Mouse (Mus musculus): ENCODE data around the gene Fam207a. TPM values are rescaled to one million over a fixed set of nuclear protein-coding genes. Genes with fewer than 3 reads are reported as not detected.

Gene Fam207a
- polyA plus RNA-seq, 1 experiment from 2014 or later, result 38.0 TPM

- Histone ChIP-seq H3K9ac (no peak overlapping the region), H3K4me3 (no peak overlapping the region), H3K27me3 (no peaks in the 10 kb centered on the region), H3K36me3 (peaks cover 48% of the 10 kb centered on the region; the same call in 1 of the 2 replicates), H3K4me2 (no peak overlapping the region), H3K4me1 (peaks cover 29% of the 10 kb centered on the region), H3K27ac (peak overlapping the region; percentile 54), H3K9me3 (no peaks in the 10 kb centered on the region)
- peak; percentile 88 for ATAC-seq (ENCODE audit: borderline replicate concordance, extremely low read depth, low FRiP score, low TSS enrichment)
- WGBS, result 33% methylated on average over 12 of the region's 12 CpGs
Measured at GRCm38 (mm10) chr10:77509403-77510187, 6.0 kb downstream of the Fam207a start.

GRCm38 (mm10) chr10:77508744-77509143, 6.8 kb downstream of the Fam207a start:
- H3K9me3 ChIP-seq, result no peaks in the 10 kb centered on the region
- ATAC-seq (ENCODE audit: borderline replicate concordance, extremely low read depth, low FRiP score, low TSS enrichment), result no peak
- 94% methylated on average over 3 of the region's 3 CpGs for WGBS
- H3K27ac ChIP-seq, result peak overlapping the region; percentile 54
- no peak overlapping the region for H3K4me3 ChIP-seq
- H3K27me3 ChIP-seq, result no peaks in the 10 kb centered on the region
- H3K36me3 ChIP-seq, result peaks cover 45% of the 10 kb centered on the region; the same call in 1 of the 2 replicates
- H3K4me1 ChIP-seq, result peaks cover 30% of the 10 kb centered on the region
- no peak overlapping the region for H3K4me2 ChIP-seq
- no peak overlapping the region for H3K9ac ChIP-seq

- 97% methylated on average over 4 of the region's 4 CpGs for WGBS
- H3K9me3 ChIP-seq, result no peaks in the 10 kb centered on the region
Measured at GRCm38 (mm10) chr10:77507779-77508178, 7.8 kb downstream of the Fam207a start.

GRCm38 (mm10) chr10:77506961-77507577, 8.5 kb downstream of the Fam207a start:
- Histone ChIP-seq H3K4me3 (no peak overlapping the region), H3K27ac (no peak overlapping the region), H3K4me2 (no peak overlapping the region), H3K27me3 (no peaks in the 10 kb centered on the region), H3K9me3 (no peaks in the 10 kb centered on the region), H3K9ac (no peak overlapping the region), H3K36me3 (peaks cover 40% of the 10 kb centered on the region; the same call in 1 of the 2 replicates), H3K4me1 (peaks cover 40% of the 10 kb centered on the region)
- ATAC-seq (ENCODE audit: borderline replicate concordance, extremely low read depth, low FRiP score, low TSS enrichment), result no peak
- 71% methylated on average over 13 of the region's 13 CpGs for WGBS

More at GRCm38 (mm10) chr10:77507779-77508178, 7.8 kb downstream of the Fam207a start:
- H3K4me1 ChIP-seq, result peaks cover 37% of the 10 kb centered on the region
- no peak overlapping the region for H3K9ac ChIP-seq
- H3K4me3 ChIP-seq, result no peak overlapping the region
- no peak overlapping the region for H3K4me2 ChIP-seq
- ATAC-seq (ENCODE audit: borderline replicate concordance, extremely low read depth, low FRiP score, low TSS enrichment), result no peak
- no peak overlapping the region for H3K27ac ChIP-seq
- H3K36me3 ChIP-seq, result peaks cover 44% of the 10 kb centered on the region; the same call in 1 of the 2 replicates
- H3K27me3 ChIP-seq, result no peaks in the 10 kb centered on the region

GRCm38 (mm10) chr10:77506526-77506925, 9.1 kb downstream of the Fam207a start:
- H3K4me2 ChIP-seq, result no peak overlapping the region
- no peaks in the 10 kb centered on the region for H3K9me3 ChIP-seq
- H3K4me1 ChIP-seq, result peaks cover 43% of the 10 kb centered on the region
- no peak overlapping the region for H3K4me3 ChIP-seq
- H3K36me3 ChIP-seq, result peaks cover 40% of the 10 kb centered on the region; the same call in 1 of the 2 replicates
- H3K27me3 ChIP-seq, result no peaks in the 10 kb centered on the region
- ATAC-seq (ENCODE audit: borderline replicate concordance, extremely low read depth, low FRiP score, low TSS enrichment), result no peak
- H3K27ac ChIP-seq, result no peak overlapping the region
- WGBS, result 84% methylated on average over 5 of the region's 5 CpGs
- H3K9ac ChIP-seq, result no peak overlapping the region

- no peak overlapping the region for H3K4me2 ChIP-seq
- 0 out of 2 replicates have a peak, but pooled peaks cover 34% of the 10 kb centered on the region for H3K36me3 ChIP-seq
- WGBS, result 76% methylated on average over 6 of the region's 6 CpGs
Measured at GRCm38 (mm10) chr10:77504143-77504542, 11.4 kb downstream of the Fam207a start.

GRCm38 (mm10) chr10:77502967-77503922, 12.3 kb downstream of the Fam207a start:
- no peak overlapping the region for H3K9ac ChIP-seq
- 0 out of 2 replicates have a peak, but pooled peaks cover 34% of the 10 kb centered on the region for H3K36me3 ChIP-seq
- WGBS, result 54% methylated on average over 25 of the region's 25 CpGs
- H3K9me3 ChIP-seq, result no peaks in the 10 kb centered on the region
- no peaks in the 10 kb centered on the region for H3K27me3 ChIP-seq
- H3K4me1 ChIP-seq, result peaks cover 53% of the 10 kb centered on the region
- peak; percentile 84 for ATAC-seq (ENCODE audit: borderline replicate concordance, extremely low read depth, low FRiP score, low TSS enrichment)
- peak overlapping the region; percentile 84 for H3K27ac ChIP-seq
- H3K4me2 ChIP-seq, result no peak overlapping the region
- no peak overlapping the region for H3K4me3 ChIP-seq

More at GRCm38 (mm10) chr10:77504143-77504542, 11.4 kb downstream of the Fam207a start:
- Histone ChIP-seq H3K4me3 (no peak overlapping the region), H3K9me3 (no peaks in the 10 kb centered on the region), H3K27ac (peak overlapping the region; percentile 84), H3K9ac (no peak overlapping the region), H3K27me3 (no peaks in the 10 kb centered on the region), H3K4me1 (peaks cover 55% of the 10 kb centered on the region)
- ATAC-seq (ENCODE audit: borderline replicate concordance, extremely low read depth, low FRiP score, low TSS enrichment), result no peak

GRCm38 (mm10) chr10:77500636-77501035, 14.9 kb downstream of the Fam207a start:
- H3K36me3 ChIP-seq, result peaks cover 29% of the 10 kb centered on the region; the same call in 1 of the 2 replicates
- H3K27ac ChIP-seq, result peak overlapping the region; percentile 55
- no peak overlapping the region for H3K4me3 ChIP-seq
- peaks cover 69% of the 10 kb centered on the region for H3K4me1 ChIP-seq
- H3K4me2 ChIP-seq, result no peak overlapping the region
- H3K27me3 ChIP-seq, result no peaks in the 10 kb centered on the region
- ATAC-seq (ENCODE audit: borderline replicate concordance, extremely low read depth, low FRiP score, low TSS enrichment), result no peak
- 27% methylated on average over 14 of the region's 14 CpGs for WGBS
- H3K9me3 ChIP-seq, result no peaks in the 10 kb centered on the region
- H3K9ac ChIP-seq, result no peak overlapping the region

GRCm38 (mm10) chr10:77498254-77498653, 17.3 kb downstream of the Fam207a start:
- Histone ChIP-seq H3K36me3 (peaks cover 32% of the 10 kb centered on the region), H3K4me1 (peaks cover 70% of the 10 kb centered on the region), H3K4me2 (no peak overlapping the region), H3K9me3 (no peaks in the 10 kb centered on the region), H3K9ac (no peak overlapping the region), H3K27me3 (no peaks in the 10 kb centered on the region), H3K27ac (peak overlapping the region; percentile 55), H3K4me3 (no peak overlapping the region)
- WGBS, result 38% methylated on average over 6 of the region's 6 CpGs
- peak; percentile 79 for ATAC-seq (ENCODE audit: borderline replicate concordance, extremely low read depth, low FRiP score, low TSS enrichment)

GRCm38 (mm10) chr10:77497185-77497584, 18.4 kb downstream of the Fam207a start:
- WGBS, result 87% methylated on average over 13 of the region's 13 CpGs
- Histone ChIP-seq H3K36me3 (peaks cover 39% of the 10 kb centered on the region), H3K27me3 (no peaks in the 10 kb centered on the region), H3K9me3 (no peaks in the 10 kb centered on the region), H3K9ac (no peak overlapping the region), H3K4me2 (no peak overlapping the region), H3K4me1 (peaks cover 66% of the 10 kb centered on the region), H3K27ac (0 out of 2 replicates have a peak overlapping the region, but pooled peaks have one; percentile 30), H3K4me3 (no peak overlapping the region)
- no peak for ATAC-seq (ENCODE audit: borderline replicate concordance, extremely low read depth, low FRiP score, low TSS enrichment)

GRCm38 (mm10) chr10:77492885-77493284, 22.7 kb downstream of the Fam207a start:
- WGBS, result 95% methylated on average over 3 of the region's 3 CpGs
- H3K36me3 ChIP-seq, result peaks cover 56% of the 10 kb centered on the region
- no peak overlapping the region for H3K9ac ChIP-seq
- peaks cover 33% of the 10 kb centered on the region for H3K4me1 ChIP-seq
- no peak overlapping the region for H3K27ac ChIP-seq
- no peak overlapping the region for H3K4me2 ChIP-seq
- no peaks in the 10 kb centered on the region for H3K27me3 ChIP-seq
- H3K9me3 ChIP-seq, result no peaks in the 10 kb centered on the region
- H3K4me3 ChIP-seq, result no peak overlapping the region
- ATAC-seq (ENCODE audit: borderline replicate concordance, extremely low read depth, low FRiP score, low TSS enrichment), result no peak

Data from lung, embryonic 15.5 days (tissue).